Mouse (Mus musculus) left cerebral cortex, postnatal 25 days (tissue): ENCODE data around the gene Kbtbd12. TPM values are rescaled to one million over a fixed set of nuclear protein-coding genes. Genes with fewer than 3 reads are reported as not detected.

ENCODE experiments used
- DNase-seq, 2 experiments: peaks; one replicate each; pipeline ENCODE4 v3.0.0; 2022; ENCODE audit warnings: low spot score in 2 of 2, mixed read lengths in 1 of 2
- intact Hi-C: fragments of 180-260 bp; cut with DNase I; formaldehyde crosslinking; loops from one replicate; pipeline ENCODE4 v1.15.1; 2025
- total RNA-seq, 2 experiments: library from RNA; stranded (reverse); gene quantifications; 2 replicates each; pipeline ENCODE4 v1.2.3; 2021

The Kbtbd12 gene
- total RNA-seq = under 1 TPM; 0.23 to 0.55 TPM

DNA sequence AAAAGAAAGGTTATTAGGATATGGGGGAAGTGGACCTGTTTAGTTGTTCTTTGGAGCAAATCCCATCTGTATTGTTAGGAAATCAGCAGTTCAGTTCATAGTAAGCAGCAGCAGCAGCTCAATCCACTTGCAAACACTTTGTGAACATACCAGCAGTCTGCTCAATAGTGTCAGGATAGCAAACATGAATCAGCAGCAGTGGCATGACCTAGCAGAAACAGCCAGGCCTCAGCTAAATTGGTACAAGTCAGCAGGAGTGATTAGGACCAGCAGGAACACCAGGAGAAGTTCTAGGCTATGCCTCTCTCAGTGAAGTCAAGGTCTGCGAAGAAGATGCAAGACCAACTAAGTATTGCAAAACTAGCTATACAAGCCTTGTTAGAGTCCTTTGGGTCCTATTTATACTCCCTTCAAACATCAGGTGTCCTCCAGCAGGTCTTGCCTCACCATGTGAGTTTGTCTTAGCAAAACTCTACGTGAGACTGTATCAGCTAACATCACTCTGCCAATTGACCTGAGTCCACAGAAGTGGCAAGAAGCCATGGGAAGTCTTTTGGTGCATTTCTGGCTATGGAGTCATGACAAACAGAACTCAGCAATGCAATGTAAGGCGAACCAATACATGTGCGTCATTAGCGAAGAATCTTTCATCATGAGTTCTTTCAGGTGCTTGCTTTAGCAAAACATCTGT lies at the start of gene Kbtbd12:
TSS of gene Kbtbd12 (minus strand) at position 340 of the 691 bp plus-strand sequence.
- no peak for DNase-seq
- intact Hi-C loops = no loop called here

DNA sequence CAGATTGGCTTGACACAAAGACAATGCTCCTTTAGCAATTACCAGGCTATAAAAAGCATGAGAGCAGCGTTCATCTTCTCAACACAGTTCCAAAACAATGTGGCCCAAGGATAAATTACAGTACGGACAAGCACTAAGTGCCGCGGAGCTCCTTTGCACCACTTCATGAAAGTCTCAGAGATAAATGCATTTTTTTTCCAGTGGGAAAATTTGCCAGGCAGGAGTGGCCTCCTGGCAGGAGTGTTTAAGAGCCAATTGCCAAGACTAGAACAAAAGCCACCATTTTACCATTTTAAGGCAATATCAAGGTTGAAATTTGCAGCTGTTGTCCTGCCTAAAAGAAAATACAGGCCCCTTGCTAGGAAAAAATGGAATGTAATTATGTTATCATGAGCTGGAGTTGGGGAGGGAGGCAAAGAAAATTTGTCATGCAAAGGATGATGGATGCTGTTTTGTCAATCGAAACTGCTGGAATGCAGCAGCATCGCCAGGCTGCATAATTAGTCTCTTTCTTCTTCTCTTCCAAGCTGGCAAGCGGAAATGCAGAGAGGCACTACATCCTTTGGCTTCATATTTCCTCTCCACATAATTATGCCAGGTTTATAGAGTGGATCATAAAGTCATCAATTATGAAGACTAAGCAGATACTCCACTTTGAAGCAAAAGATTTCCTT lies 45.8 kb upstream of the Kbtbd12 start:
- intact Hi-C loops = no loop called here
- peak in 1 of 2 experiments; percentile 21 for DNase-seq

DNA sequence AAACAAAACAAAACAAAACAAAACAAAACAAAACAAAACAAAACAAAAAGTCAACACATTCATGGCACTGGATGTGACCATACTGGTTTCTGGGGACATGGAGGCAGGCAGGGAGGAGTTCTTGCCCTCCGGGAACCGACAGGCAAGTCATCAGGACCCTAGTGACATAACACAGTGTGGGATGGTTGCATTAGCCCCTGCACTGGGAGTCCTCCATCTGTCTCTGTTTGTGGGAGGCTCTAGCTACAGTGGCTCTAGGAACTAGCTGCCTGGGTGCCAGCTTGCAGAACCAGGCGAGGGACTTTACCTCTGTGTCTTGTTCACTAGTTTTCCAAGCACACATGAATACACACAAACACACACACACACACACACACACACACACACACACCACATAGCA lies 43.3 kb upstream of the Kbtbd12 start:
- intact Hi-C loops = no loop called here
- peak in 1 of 2 experiments; percentile 25 for DNase-seq

DNA sequence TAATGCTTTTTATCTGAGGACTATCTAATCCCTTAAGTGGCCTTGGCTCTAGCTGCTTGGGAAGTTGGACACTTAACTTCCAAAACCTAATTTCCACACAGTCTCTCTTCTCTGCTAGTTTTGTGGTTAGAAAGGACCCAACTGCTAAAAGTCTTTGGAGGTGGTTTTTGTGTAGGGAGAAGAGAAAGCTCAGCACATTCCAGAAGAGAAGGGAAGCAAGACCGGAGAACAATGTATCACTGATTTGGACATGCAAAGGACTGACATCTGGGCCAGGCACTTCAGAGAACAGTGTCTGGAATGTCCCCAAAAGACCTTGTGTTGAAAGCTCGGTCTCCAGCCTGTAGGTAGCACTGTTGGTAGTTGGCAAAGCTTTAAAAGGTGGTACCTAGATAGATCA lies 40.0 kb upstream of the Kbtbd12 start:
- DNase-seq = no peak
- intact Hi-C loops = no loop called here

DNA sequence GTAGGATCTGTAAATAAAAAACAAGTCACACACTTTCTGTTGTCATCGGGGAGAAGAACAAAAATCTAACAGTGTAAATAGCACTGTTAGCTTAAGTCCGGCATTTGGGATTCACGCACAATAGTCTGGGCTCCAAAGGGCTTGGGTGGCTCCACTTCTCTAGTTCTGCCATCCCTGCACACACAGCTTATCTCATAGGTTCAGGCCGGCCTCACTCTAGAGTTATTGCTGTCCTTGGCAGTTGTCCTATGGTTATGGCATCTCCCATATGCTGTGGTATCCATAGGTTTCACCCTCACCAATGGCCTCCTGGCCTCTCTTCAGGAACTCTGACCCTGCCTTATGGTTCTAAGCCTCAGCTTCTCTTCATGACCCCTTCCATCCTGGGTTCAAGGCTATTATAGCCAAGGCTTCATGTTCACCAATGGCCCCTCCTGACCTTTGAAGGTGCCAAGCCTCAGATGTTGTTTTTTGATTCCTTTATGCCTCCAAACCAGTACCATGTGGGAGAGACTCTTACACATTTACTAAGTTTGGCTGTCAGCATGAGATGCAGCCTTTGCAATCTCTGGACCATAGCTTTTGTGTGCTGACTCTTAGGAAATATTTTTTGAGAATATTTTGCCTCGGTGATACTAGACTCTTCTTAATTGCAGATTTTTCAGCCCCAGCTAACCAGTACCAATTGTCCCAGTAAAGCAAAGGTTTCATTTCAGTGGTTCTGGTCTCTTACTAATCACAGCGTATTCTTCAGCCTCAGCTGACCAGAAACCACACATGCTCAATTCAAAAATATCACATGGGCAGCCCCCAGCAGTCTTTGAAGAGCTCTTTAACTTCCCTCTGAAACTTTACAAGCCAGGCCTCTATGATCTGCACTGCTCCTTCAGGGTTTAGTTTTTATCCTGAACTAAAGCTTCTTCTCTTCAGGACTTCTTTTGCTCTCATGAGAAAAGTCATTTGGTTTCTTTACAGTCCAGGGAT lies 39.3 kb upstream of the Kbtbd12 start:
- DNase-seq = no peak
- intact Hi-C loops = no loop called here

DNA sequence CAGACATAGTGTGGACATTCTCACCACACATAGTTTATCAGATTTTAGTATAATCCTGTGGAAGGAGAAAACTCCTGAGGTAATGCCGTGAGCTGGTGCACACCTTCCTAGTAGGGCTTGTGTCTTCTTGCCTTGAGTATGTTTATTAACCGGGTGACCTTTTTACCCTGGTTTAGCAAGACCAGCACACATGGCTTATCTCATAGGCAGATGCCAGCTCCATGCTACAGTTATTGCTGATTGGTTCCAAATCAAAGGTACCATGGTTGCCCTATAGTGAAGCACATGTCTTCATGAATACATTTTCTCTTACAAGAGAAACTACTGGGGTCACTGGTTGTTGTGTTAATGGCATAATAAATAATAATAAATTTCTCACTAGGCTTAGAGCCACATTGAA lies 38.1 kb upstream of the Kbtbd12 start:
- intact Hi-C loops = no loop called here
- DNase-seq = no peak

DNA sequence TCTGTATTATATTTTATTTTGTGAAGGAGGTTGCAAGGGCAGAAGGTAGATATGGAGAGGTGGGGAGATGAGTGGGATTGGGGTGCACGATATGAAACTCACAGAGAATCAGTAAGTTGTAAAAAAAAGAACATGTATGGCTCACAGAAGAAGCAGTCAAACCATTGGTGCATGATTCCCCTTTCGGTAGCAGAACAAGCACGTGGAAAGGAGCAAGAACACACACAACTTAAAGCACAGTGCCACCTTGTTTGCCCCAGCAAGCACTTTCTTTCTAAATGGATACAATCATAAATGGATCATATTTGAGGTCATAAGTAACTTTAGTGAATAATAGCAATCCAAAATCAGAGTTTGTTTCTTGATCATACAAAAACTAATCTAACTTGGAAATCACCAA lies 24.5 kb upstream of the Kbtbd12 start:
- intact Hi-C loops = no loop called here
- no peak for DNase-seq

DNA sequence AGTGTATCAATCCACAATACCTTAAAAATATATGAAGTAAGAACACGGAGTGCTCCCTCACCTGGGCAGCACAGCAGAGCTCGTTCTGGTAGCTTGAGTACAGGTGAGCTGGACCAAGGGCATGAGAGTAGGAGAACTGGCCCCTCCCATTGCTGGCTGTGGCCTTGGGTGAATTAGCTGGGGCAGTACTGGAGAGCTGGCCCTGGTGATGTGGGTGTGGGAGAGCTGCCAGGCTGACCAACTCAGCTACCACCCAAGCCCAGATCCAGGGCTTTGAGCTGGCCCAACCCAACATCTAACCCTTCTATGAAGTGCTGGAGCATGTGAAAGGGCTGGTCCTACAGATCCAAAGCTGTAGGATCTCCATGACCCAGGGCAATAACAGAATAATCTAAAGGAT lies 23.9 kb upstream of the Kbtbd12 start:
- intact Hi-C loops = no loop called here
- DNase-seq = no peak

DNA sequence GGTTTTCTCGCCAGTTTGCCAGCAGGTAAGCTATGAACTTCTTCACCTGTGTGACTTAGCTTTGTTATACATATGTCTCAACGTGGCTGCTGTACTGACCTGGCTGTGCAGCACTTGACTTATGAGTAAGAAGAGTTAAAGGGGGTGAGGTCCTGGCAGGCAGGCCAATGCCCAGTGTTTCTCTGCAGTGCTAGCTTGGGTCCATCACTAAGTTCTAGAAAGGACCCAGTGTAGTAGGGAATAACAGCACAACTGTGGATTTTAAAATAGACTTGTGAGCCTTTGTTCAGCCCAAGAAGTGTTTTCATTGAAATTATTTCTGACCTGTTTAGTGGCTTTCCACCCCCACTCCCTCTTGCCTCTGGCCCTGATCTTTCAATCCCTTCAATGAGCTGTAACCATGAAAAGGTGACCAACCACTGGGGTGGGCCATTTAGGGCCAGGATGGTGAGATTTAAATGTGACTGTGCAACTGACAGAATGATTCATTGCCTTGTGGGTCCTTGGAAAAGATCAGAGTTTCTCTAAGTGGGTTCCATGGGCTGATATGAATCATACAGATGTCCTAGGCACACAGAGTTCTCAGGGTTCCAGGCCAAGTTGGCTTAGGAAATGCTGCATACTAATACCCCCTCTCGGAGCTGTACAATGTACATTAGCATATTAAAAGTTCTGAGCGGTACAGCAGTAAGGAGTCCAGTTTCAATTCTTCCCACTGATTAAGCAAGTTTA lies 10.0 kb upstream of the Kbtbd12 start:
- intact Hi-C loops = no loop called here
- peak; percentile 8 to 24 for DNase-seq

DNA sequence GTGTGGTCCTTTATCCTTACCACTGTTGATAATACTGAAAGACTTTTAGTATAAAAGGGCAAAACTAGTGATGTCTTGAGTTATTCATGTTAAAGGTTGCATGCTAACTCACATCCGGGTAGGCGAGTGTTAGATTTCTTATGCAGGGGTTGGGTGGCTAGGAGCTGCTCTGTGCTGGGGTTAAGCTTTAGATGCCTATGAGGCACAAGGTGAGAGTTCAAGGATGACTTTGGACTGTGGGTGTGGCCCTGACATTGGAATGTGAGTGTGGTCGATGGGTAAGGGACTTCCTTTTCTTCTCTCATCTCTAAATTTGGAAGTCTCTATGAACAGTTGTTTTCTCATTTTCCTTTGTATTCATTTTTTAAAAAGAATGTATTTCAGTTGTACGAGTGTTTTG lies 7.0 kb upstream of the Kbtbd12 start:
- no peak for DNase-seq
- intact Hi-C loops = loop anchor here (5.0 kb wide), 1 partner anchor 183 kb away; no protein-coding TSS in a partner anchor

DNA sequence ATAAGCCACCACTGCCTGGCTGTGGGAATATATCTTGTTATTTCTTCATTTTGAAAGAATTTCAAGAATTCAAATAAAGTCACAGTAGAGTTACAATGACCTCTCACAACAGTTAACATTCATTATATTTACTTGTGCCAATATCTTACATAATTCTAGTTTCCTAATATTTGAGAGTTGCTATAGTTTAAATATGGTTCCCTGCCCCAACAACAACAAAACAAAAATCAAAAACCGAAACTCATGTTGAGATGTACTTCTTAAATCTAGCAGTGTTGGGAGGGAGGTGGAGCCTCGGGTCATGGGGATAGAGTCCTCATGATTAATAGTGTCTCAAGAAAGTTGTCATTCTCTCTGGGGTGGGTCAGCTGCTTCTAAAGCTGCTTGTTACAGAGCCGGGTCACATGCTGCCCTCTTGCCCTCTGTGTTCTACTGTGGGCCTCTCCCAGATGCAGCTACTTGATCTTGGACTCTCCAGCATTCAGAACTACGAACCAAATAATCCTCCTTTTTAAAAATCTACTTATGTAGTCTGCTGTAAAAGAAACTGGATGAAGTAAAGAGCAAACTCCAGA lies 3.7 kb upstream of the Kbtbd12 start:
- intact Hi-C loops = loop anchor here (5.0 kb wide), 1 partner anchor 186 kb away; no protein-coding TSS in a partner anchor
- no peak for DNase-seq

DNA sequence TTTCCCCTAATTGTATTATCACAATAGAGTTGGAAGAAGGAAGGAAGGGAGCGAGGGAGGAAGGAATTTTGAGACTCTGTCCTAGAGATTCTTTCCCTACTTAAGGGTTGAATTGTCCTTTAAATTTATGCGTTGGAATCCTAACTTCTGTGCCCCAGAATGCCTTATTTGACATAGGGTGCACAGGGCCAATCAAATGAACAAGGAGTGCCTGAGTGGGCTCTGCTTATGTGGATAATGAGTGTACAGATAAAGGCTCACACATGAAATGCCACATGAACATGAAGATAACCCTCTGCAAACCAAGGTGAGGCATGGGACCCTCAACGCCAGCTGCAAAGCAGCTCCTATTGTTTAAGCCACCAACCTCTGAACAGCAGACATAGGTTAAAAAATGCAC lies 2.6 kb upstream of the Kbtbd12 start:
- DNase-seq = no peak
- intact Hi-C loops = loop anchor here (5.0 kb wide), 1 partner anchor 187 kb away; no protein-coding TSS in a partner anchor

DNA sequence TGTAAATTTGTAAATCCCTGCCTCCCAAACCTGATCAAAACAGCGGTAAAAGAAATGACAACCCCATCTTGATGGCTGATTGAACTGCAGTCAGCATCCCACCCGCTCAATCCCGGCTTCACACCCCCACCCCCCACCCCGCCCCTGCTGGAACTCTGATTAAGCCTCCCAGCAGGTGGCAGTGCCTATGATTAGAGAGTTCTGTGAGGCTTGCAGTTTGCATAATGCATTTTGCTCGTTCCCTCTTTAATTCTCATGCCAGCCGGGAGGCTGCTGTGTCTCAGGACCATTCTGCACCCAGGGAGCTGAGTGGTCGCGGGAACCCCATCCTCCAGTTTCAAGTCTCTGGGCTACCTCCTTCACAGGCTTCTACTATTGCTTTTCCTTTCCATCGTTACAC lies 2.2 kb upstream of the Kbtbd12 start:
- intact Hi-C loops = loop anchor here (5.0 kb wide), 1 partner anchor 187 kb away; no protein-coding TSS in a partner anchor
- peak; percentile 46 to 76 for DNase-seq

DNA sequence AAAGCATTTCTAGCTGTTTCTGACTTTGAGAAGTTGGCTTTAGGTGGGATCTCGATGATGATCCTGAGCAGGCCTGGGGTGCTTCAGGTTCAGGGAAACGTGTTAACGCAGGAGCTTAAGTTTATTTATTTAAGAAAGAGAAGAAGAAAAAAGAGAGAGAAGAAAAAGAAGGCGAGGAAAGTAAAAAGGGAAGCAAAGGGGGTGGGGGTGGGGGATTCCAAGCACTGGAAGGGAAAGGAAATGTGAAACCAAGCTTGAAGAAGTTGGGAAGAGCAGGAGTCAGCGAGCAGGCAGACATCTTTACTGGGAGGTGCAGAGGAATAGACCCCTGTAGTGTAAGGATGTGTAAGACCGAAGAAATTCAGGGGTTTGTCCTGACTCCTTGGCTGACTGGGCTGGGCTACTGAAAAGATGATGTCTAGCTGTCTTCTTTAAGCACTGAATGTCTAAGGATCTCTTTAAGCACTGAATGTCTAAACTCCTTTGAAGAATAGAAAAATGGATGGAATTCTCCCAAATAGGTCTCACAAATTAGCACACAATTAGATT lies 1.7 kb upstream of the Kbtbd12 start:
- DNase-seq = no peak
- intact Hi-C loops = no loop called here

DNA sequence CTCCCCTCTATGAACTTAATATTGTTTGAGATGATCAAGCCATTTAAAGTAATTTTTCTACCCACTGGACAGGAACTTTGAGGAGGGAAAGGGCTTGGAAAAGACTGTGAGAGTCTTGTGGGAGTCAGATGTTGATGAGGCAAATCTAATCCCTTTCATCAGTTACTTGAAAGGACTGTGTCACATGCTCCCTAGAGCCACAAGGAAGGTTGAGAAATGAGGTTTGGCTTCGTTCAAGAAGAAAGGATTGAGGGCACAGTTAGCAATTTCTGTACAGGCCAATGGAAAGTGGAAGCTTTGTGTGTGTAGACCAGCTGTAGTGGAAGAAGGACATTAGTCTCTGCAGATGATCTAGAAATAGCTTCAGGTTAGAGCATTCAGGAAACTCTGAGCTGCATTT lies 1.2 kb upstream of the Kbtbd12 start:
- intact Hi-C loops = no loop called here
- DNase-seq = no peak

DNA sequence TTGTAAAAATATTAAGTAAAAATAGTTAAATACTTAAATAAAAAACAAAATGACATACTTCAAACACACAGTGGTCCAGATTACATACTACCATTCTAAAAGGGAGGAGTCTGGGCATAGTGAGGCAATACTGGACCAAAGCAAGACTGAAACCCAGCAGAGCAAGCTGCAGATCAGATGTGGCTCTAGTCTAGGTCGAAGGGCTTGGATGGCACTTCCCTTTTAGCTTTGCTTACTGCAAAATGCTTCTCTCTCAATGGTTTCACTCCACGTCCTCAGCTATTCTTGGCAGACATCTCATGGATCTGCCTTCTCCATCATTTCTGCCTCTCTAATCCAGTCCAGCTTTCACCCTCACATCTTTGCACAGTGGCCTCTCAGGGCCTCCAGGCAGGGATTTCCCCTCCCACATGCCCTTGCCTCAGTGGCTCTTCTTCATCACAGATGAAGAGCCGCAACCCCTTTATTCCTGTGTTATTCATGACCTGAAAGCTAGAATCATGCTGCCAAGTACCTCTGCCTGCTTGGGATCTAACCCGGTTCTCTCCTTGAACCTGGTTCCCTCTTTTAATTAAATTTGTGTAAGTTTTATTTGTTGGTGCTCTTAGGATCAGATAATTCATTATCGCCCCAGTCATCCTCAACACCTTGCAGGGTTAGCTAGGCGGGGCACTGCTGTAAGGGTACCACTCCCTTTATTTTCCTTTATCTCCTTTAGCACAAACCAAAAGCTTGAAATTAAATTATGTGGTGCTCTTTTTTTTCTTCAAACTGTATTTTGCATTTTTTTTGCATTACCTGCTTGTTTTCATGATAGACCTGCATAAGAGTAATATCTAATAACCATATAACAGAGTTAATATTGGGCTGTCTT lies 1.6 kb downstream of the Kbtbd12 start:
- intact Hi-C loops = no loop called here
- no peak for DNase-seq

DNA sequence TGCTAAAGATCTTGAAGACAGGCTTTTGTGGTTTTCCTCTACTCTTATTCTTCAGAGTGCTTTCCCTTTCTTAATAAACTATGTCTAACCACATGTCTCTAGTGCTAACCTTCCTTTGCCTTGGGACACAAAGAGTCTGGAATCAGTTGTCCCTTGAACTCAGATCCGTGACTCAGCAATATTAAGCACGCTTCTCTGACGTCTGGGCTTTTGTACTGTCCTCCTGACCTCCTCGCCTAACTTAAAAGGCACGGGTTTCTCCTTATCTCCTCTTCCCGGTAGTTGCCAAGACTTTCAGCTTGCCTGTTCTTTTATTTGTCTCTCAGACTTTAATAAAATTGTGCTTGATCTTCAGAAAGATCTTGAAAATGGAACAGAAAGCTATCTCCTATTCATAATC lies 6.5 kb downstream of the Kbtbd12 start:
- no peak for DNase-seq
- intact Hi-C loops = no loop called here

DNA sequence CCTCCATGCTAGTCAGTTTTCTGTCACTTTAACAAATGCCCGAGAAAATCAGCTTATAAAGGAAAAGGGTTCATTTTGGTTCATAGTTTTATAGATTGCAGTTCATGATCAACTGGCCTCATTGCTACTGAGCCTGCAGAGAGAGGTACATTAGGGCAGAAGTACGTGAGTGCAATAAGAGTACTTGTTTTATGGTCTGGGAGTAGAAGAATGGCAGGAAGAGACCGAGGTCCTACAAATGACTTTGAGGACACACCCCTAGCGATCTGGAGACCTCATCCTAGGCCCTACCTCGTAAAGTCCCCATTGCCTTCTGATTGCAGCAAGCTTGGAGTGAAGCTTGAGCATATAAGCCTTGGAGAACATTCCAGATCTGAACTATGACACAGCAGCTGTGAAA lies 7.2 kb downstream of the Kbtbd12 start:
- DNase-seq = no peak
- intact Hi-C loops = no loop called here
